Mouse (Mus musculus): ENCODE measurements around the gene Ccdc81. TPM values are rescaled to one million over a fixed set of nuclear protein-coding genes. Genes with fewer than 3 reads are reported as not detected.

Gene Ccdc81
- polyA plus RNA-seq, 1 experiment from 2014 or later, result 0.10 TPM

DNA sequence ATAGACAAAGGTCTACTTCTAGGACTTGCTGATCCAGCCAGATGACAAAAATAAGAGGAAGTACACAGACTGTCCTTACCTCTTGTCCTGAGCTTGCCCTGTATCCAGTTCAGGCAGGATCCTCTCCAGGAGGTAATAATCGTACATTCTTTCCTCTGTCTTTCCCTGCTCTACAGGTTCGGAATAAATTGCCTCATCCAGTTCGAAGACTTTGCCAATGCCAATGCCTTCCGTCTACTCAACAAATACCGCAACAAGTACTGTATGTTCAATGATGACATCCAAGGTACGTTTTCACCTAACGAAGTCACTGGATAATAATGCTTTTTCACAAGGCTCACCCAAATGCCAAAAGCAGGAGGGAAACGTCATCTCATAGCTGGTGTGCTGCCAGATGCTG lies 69.9 kb downstream of the Ccdc81 start:
- Histone ChIP-seq H3K9me3 (ENCODE audit: control insufficient read depth, low read length) (no peaks in the 10 kb centered on the region), H3K27ac (ENCODE audit: low read depth, low read length) (no peak overlapping the region), H3K9ac (ENCODE audit: low read length) (no peak overlapping the region), H3K4me2 (no peak overlapping the region), H3K36me3 (ENCODE audit: control insufficient read depth, insufficient read depth, low read length) (no peaks in the 10 kb centered on the region), H3K27me3 (ENCODE audit: control insufficient read depth, insufficient read depth, low read length) (no peaks in the 10 kb centered on the region), H3K4me1 (ENCODE audit: control insufficient read depth, insufficient read depth, low read length) (no peaks in the 10 kb centered on the region), H3K4me3 (ENCODE audit: low read depth, low read length) (no peak overlapping the region)
- ATAC-seq (ENCODE audit: low FRiP score), result no peak
- WGBS, result 91% methylated on average over 8 of the region's 8 CpGs
- peak; percentile 19 for DNase-seq (ENCODE audit: low spot score, missing footprints)

DNA sequence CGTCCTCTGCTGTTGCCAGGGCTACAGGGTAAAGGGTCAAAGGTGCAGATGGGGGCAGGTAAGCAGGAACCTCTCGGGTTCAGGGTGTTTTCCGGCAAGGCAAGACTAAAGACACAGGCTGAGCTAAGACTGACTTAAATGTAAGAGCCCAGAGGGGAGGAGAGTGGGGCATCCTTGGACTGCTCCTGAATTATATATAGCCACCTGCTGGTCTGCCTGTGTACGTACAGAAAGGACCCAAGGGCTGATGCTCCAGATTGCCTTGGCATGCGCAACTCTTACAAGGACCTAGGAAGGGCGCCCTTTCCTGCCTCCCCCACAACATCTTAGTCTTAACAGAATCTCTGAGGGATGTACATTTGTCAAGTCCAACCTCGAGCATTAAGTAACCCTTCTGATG lies 74.2 kb downstream of the Ccdc81 start:
- DNase-seq (ENCODE audit: low spot score, missing footprints), result peak; percentile 76
- no peak overlapping the region for H3K4me2 ChIP-seq
- H3K9ac ChIP-seq (ENCODE audit: low read length), result no peak overlapping the region
- peak; percentile 62 for ATAC-seq (ENCODE audit: low FRiP score)
- H3K4me3 ChIP-seq (ENCODE audit: low read depth, low read length), result no peak overlapping the region
- 61% methylated on average over 7 of the region's 7 CpGs for WGBS
- no peaks in the 10 kb centered on the region for H3K36me3 ChIP-seq (ENCODE audit: control insufficient read depth, insufficient read depth, low read length)
- no peaks in the 10 kb centered on the region for H3K4me1 ChIP-seq (ENCODE audit: control insufficient read depth, insufficient read depth, low read length)
- no peaks in the 10 kb centered on the region for H3K27me3 ChIP-seq (ENCODE audit: control insufficient read depth, insufficient read depth, low read length)
- H3K27ac ChIP-seq (ENCODE audit: low read depth, low read length), result no peak overlapping the region
- H3K9me3 ChIP-seq (ENCODE audit: control insufficient read depth, low read length), result no peaks in the 10 kb centered on the region

DNA sequence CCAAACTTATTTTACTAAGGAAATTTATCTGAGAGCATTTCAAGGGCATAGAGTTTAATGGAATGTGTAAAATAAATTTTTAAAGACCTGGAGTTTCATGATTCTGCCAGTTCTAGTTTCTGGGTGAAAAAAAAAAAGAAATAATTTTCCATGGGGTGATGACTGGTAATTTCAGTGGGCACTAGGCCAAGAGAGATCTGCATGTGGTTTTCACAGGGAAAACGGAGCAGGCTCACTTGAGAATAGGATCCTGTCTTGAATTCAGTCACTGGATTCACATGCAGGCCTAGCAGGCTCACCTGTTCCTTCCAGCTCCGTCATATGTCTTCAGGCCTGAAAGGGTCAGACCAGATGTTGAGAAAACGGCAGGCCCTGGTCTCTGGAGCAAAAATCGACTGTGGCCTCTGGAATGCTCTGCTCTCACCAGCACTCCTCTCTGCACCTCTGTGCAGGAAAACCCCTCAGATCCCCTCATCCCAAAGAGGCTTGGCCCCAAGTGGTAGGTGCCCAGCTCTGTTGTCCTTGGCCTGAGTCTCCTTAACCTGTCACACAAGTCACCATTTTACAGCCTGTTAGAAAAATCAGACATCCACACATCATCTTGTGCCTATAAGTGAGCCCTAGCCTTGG lies 74.9 kb downstream of the Ccdc81 start:
- Histone ChIP-seq H3K4me1 (ENCODE audit: control insufficient read depth, insufficient read depth, low read length) (no peaks in the 10 kb centered on the region), H3K36me3 (ENCODE audit: control insufficient read depth, insufficient read depth, low read length) (no peaks in the 10 kb centered on the region), H3K27me3 (ENCODE audit: control insufficient read depth, insufficient read depth, low read length) (no peaks in the 10 kb centered on the region), H3K4me2 (no peak overlapping the region), H3K9ac (ENCODE audit: low read length) (no peak overlapping the region), H3K27ac (ENCODE audit: low read depth, low read length) (no peak overlapping the region), H3K9me3 (ENCODE audit: control insufficient read depth, low read length) (no peaks in the 10 kb centered on the region), H3K4me3 (ENCODE audit: low read depth, low read length) (no peak overlapping the region)
- DNase-seq (ENCODE audit: low spot score, missing footprints) (peak; percentile 21), ATAC-seq (ENCODE audit: low FRiP score) (no peak)
- WGBS, result 88% methylated on average over 4 of the region's 4 CpGs

Other genes starting within 250 kb of the Ccdc81 start
- 153 and 159 TPM in 2 replicates for gene Hikeshi, start 37.6 kb upstream of the Ccdc81 start, polyA plus RNA-seq (2014; fragmentation: Nextera tagmentation; extraction: Ambion mirVana)
- gene Eed, start 77.4 kb upstream of the Ccdc81 start, polyA plus RNA-seq (2014; fragmentation: Nextera tagmentation; extraction: Ambion mirVana), result 82.8 and 85.7 TPM in 2 replicates
- 34.5 and 35.7 TPM in 2 replicates for gene Picalm, start 226.6 kb upstream of the Ccdc81 start, polyA plus RNA-seq (2014; fragmentation: Nextera tagmentation; extraction: Ambion mirVana)

Measured in midbrain, embryonic 11.5 days (tissue).